Mouse (Mus musculus) CD4-positive, CD25-positive, alpha-beta regulatory T cell, adult 9 weeks (primary cell): Measurements from ENCODE around the gene Usb1. TPM values are rescaled to one million over a fixed set of nuclear protein-coding genes. Genes with fewer than 3 reads are reported as not detected.

Experiments used
- polyA plus RNA-seq: library from polyadenylated mRNA; unstranded; fragments of 100-300 nt; shearing (Covaris generic); gene quantifications from one replicate; pipeline ENCODE4 v1.2.1, GENCODE M21; 2017

Usb1 gene
- 82.2 TPM for polyA plus RNA-seq

DNA sequence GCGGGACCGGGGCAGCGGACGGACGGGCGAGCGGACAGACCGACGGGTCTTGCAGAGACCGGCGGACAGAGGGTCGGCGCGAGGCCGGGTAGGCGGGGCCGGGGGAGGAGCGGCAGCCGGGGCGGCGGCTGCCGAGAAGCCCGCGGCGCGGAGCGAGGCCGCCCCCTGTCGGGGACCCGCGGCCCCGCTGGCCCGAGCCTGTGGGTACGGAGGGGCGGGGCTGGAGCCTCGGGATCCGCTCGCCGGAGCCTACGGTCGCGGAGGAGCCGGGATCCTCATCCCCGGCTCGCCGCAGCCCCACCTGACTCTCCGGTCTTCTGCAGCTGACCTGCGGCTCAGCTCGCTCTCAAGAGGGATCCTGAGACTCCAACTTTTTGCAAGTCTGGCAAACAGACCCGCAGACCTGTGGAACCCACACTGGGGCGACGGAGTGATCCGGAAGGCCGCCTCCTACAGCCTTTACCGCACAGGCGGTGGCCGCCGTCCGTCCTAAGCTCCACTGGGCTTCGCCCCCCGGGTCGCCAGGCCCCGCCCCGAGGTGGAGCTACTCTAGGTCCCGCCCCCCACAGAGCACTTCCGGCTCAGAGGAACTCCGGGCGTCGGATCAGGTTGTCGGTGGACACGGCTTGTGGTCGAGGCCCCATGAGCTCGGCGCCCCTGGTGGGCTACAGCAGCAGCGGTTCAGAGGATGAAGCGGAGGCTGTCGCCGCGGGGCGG, at the start of gene Usb1, which contains the start of gene Zfp319:
Gene Usb1 (plus strand): TSS at position 565 of the 717 bp plus-strand sequence.
Gene Zfp319 (minus strand): TSS at position 231 of the 717 bp plus-strand sequence.

DNA sequence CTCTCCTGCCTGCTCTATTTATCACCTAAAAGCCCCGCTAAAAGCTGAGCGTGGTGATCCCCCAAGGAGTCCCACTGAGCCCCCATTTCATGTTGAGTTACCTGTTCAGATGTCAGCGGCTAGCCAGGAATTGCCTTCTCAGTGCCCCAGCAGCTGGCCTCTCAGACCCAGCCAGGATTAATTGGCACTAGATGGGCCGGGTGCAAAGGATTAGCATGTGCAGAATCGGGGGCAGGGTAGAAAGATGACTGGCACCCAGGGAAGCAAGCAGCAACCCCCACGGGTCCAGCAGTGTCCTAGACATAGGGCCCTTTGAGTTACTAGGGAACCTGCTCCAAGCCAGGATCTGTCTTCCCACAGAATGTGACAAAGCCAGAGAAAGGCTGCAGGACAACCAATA, 25.7 kb upstream of the Usb1 start, which contains the start of gene Cngb1:
Gene Cngb1 (minus strand): TSS at position 155 of the 400 bp plus-strand sequence.

DNA sequence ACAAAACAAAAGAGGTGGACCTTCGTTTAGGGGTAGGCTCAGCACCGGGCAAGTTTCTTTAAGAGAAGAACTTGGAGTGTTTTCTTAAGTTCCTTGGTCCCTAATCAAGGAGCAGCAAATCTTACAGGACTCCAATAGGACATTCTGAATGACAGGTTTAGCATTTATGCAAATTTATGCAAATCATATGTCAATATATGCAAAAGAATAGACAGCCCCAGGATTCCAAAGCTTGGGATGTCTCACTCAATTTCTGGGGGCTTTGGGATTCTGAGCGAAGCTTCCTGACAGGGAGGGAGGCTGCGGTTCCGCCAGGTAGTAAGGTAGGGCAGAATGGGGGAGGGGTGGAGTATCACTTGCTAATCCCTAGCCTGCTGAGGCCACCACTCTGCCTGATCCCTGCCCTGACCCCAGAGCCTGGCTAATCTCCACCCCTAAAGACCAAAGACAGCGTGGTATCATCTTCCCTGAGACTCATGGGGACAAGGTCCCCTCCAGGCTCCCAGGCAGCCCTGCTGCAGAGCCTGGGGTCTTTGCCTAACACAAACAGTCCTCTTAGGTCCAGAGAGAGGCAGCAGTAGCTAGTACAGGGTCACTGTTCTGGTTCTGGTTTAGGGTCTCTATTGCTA, 21.6 kb upstream of the Usb1 start, which contains the start of gene Tepp:
Gene Tepp (plus strand): TSS at position 225 of the 629 bp plus-strand sequence.

DNA sequence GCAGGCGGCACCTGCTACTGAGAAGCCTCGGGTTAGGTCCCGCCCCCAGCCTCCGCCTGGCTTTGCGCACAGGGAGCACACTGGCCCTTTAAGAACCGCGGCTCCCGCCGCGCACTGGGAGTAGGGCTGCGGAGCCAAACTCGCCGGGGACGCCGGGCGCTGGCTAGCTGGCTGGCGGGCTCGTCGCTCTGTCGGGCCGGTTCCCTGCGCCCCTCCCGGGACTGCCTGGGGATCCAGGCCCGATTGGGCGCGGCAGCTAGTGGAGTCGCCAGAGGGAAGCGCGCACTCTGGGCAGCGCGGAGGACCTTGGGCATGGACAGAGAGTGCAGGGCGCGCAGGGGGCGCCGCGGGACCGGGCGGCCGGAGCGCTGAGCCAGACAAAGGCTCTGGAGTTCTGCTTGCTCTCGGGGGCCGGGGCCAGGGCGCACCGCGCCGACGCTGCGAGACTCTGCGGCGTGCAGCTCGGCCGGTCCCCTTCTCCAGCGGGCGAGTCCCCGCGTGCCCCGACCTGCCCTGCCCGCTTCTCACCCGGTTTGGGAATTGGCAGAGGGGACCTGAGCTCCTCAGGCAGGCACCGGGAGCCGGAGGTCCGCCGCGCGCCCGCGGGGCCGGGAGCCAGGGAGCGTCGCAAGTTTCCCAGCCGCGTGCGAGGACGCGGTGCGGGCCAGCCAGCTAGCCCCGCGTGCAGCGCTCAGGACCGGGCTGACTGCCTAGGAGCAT, 20.2 kb downstream of the Usb1 start, which contains the start of gene Mmp15:
Gene Mmp15 (plus strand): TSS at position 118 of the 720 bp plus-strand sequence.

Other genes with a start within 250 kb of the Usb1 start
- gene Kifc3, start 129.5 kb upstream of the Usb1 start, polyA plus RNA-seq = 0.51 TPM
- gene Cngb1, start 25.7 kb upstream of the Usb1 start, polyA plus RNA-seq = not detected
- not detected for gene Tepp, start 21.7 kb upstream of the Usb1 start, polyA plus RNA-seq
- gene Zfp319, start 334 bp upstream of the Usb1 start, polyA plus RNA-seq = 5.0 TPM
- gene Mmp15, start 20.0 kb downstream of the Usb1 start, polyA plus RNA-seq = 1.9 TPM
- gene Cfap20, start 102.6 kb downstream of the Usb1 start, polyA plus RNA-seq = 33.1 TPM
- 4.5 TPM for gene Csnk2a2, start 157.8 kb downstream of the Usb1 start, polyA plus RNA-seq
- not detected for gene Ccdc113, start 201.8 kb downstream of the Usb1 start, polyA plus RNA-seq
- not detected for gene Prss54, start 244.1 kb downstream of the Usb1 start, polyA plus RNA-seq